Mouse (Mus musculus) brain, embryonic 14.5 days (tissue): ENCODE results near the gene Tor2a.

Experiments
- CTCF ChIP-seq: fragments of 200-500 bp; IDR thresholded peaks from 2 replicates; pipeline ENCODE4 v1.5.1; 2012; ENCODE audit warnings: inconsistent platforms, mild to moderate bottlenecking, moderate library complexity, borderline replicate concordance; ENCODE audit not compliant: insufficient read depth, insufficient read length; ENCODE audit errors: extremely low read depth
- POLR2A ChIP-seq: fragments of 200-500 bp; IDR thresholded peaks from 2 replicates; pipeline ENCODE4 v1.6.1; 2012; ENCODE audit warnings: mild to moderate bottlenecking, inconsistent platforms, borderline replicate concordance; ENCODE audit not compliant: poor library complexity, insufficient read depth, insufficient read length, severe bottlenecking; ENCODE audit errors: extremely low read depth

GRCm38 (mm10) chr2:32737008-32737407, 20.0 kb upstream of the Tor2a start:
- no peak for TF ChIP-seq CTCF
- no peak for TF ChIP-seq POLR2A
